Mouse (Mus musculus) liver, embryonic 12.5 days (tissue): ENCODE measurements around the gene Nudt1. TPM values are rescaled to one million over a fixed set of nuclear protein-coding genes. Genes with fewer than 3 reads are reported as not detected.
A peak's percentile ranks its signal among the peaks of the same experiment; 100 is the strongest.

Source experiments
- ATAC-seq: fragments of 200-750 bp; cut with Nextera tagmentation; 2 replicates; pipeline ENCODE4 v1.8.0; 2017; ENCODE audit warnings: moderate number of reproducible peaks, mild to moderate bottlenecking, moderate library complexity
- H3K27ac ChIP-seq: fragments of 300-500 bp; sonication (generic); 2 replicates; pipeline ENCODE4 v1.5.1; 2016; ENCODE audit warnings: mild to moderate bottlenecking
- H3K27me3 ChIP-seq: fragments of 300-500 bp; sonication (generic); replicated peaks from 2 replicates; pipeline ENCODE4 v1.6.1; 2016; ENCODE audit warnings: mild to moderate bottlenecking, moderate library complexity
- H3K36me3 ChIP-seq: fragments of 300-500 bp; sonication (generic); 2 replicates; pipeline ENCODE4 v1.6.1; 2016; ENCODE audit warnings: mild to moderate bottlenecking, moderate library complexity
- H3K4me1 ChIP-seq: fragments of 300-500 bp; sonication (generic); 2 replicates; pipeline ENCODE4 v1.6.1; 2016
- H3K4me2 ChIP-seq: fragments of 300-500 bp; sonication (generic); 2 replicates; pipeline ENCODE4 v1.6.1; 2016; ENCODE audit warnings: mild to moderate bottlenecking, moderate library complexity
- H3K4me3 ChIP-seq: fragments of 300-500 bp; sonication (generic); 2 replicates; pipeline ENCODE4 v1.5.1; 2016; ENCODE audit warnings: mild to moderate bottlenecking, moderate library complexity
- H3K9ac ChIP-seq: fragments of 300-500 bp; sonication (generic); 2 replicates; pipeline ENCODE4 v1.6.1; 2016; ENCODE audit warnings: mild to moderate bottlenecking, moderate library complexity
- H3K9me3 ChIP-seq: fragments of 300-500 bp; sonication (generic); replicated peaks from 2 replicates; pipeline ENCODE4 v1.6.1; 2016; ENCODE audit warnings: mild to moderate bottlenecking, moderate library complexity
- WGBS: fragments of 180-500 bp; shearing (Covaris S2); methylation state at CpG from one replicate; pipeline ENCODE4 v1.1.7; 2016; ENCODE audit not compliant: insufficient replicate concordance; 5-methylcytosine and 5-hydroxymethylcytosine counted together
- polyA plus RNA-seq: library from polyadenylated mRNA; unstranded; fragments of >200 nt; fragmentation: Nextera tagmentation; extraction: Ambion mirVana; gene quantifications from 2 replicates; pipeline ENCODE4 v1.2.1, GENCODE M21; 2016

The Nudt1 gene
- polyA plus RNA-seq, 1 experiment from 2014 or later = 36.3 TPM

DNA sequence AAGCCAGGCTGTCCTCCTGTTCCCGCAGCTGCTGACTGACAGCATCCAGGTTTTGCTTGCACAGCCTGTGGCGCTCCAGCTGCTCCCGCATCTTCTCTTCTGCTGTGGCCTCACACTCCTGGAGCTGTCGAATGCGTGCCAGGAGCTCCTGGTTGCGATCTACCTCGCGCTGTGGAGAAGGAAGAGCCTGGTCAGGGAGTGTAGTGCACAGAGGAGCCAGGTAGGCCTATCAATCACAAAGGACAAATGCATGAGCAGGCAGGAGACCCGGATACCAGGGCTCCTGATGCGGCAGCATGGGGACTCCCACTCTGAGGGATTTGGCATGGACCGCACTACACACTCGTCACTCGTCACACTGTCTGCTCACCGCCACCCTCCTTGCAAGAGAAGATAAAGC, 13.9 kb upstream of the Nudt1 start:
- Histone ChIP-seq H3K9me3 (no peaks in the 10 kb centered on the region), H3K27me3 (no peaks in the 10 kb centered on the region), H3K9ac (no peak overlapping the region), H3K4me3 (no peak overlapping the region), H3K4me2 (no peak overlapping the region), H3K27ac (no peak overlapping the region), H3K4me1 (no peaks in the 10 kb centered on the region), H3K36me3 (peaks cover 99% of the 10 kb centered on the region)
- ATAC-seq = no peak
- 87% methylated on average over 14 of the region's 14 CpGs for WGBS

- Histone ChIP-seq H3K9ac (no peak overlapping the region), H3K4me2 (no peak overlapping the region), H3K4me3 (no peak overlapping the region), H3K36me3 (peaks cover 36% of the 10 kb centered on the region), H3K9me3 (no peaks in the 10 kb centered on the region), H3K4me1 (peaks cover 40% of the 10 kb centered on the region), H3K27ac (no peak overlapping the region), H3K27me3 (no peaks in the 10 kb centered on the region)
- 76% methylated on average over 3 of the region's 3 CpGs for WGBS
- ATAC-seq = no peak
These were observed 4.7 kb upstream of the Nudt1 start for GRCm38 (mm10) chr5:140316716-140317115.

- peak overlapping the region; percentile 98 for H3K4me3 ChIP-seq
- H3K36me3 ChIP-seq = peaks cover 13% of the 10 kb centered on the region
- no peaks in the 10 kb centered on the region for H3K27me3 ChIP-seq
- H3K4me2 ChIP-seq = peak overlapping the region; percentile 83
- H3K9ac ChIP-seq = peak overlapping the region; percentile 99
- peak; percentile 25 for ATAC-seq
- peaks cover 52% of the 10 kb centered on the region for H3K4me1 ChIP-seq
- 1% methylated on average over 17 of the region's 17 CpGs for WGBS
- no peaks in the 10 kb centered on the region for H3K9me3 ChIP-seq
- H3K27ac ChIP-seq = peak overlapping the region; percentile 87
These were observed 510 bp downstream of the Nudt1 start for GRCm38 (mm10) chr5:140321756-140322575.

DNA sequence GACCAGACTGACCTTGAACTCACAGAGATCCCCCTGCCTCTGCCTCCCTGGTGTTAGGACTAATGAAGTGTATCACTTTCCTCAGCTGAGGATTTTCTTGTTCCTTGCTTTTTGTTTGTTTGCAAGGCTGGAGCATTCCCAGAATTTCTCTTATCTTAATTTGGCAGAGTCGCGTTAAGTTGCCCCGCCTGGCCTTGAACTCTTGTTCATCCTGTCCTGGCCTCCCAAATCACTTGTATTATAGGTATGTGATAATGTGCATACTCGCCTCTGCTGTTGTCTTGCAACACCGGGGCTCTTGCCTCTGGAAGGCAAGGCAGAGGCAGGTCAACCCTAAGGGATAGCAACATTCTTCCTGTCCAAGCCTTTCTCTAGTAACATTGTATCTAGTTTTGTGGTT, 2.6 kb downstream of the Nudt1 start:
- Histone ChIP-seq H3K4me1 (peaks cover 38% of the 10 kb centered on the region), H3K27ac (peak overlapping the region; percentile 15; the same call in 1 of the 2 replicates), H3K27me3 (no peaks in the 10 kb centered on the region), H3K4me3 (no peak overlapping the region), H3K4me2 (peak overlapping the region; percentile 27), H3K36me3 (peaks cover 34% of the 10 kb centered on the region), H3K9me3 (no peaks in the 10 kb centered on the region), H3K9ac (0 out of 2 replicates have a peak overlapping the region, but pooled peaks have one; percentile 1)
- 42% methylated on average over 5 of the region's 5 CpGs for WGBS
- ATAC-seq = no peak

DNA sequence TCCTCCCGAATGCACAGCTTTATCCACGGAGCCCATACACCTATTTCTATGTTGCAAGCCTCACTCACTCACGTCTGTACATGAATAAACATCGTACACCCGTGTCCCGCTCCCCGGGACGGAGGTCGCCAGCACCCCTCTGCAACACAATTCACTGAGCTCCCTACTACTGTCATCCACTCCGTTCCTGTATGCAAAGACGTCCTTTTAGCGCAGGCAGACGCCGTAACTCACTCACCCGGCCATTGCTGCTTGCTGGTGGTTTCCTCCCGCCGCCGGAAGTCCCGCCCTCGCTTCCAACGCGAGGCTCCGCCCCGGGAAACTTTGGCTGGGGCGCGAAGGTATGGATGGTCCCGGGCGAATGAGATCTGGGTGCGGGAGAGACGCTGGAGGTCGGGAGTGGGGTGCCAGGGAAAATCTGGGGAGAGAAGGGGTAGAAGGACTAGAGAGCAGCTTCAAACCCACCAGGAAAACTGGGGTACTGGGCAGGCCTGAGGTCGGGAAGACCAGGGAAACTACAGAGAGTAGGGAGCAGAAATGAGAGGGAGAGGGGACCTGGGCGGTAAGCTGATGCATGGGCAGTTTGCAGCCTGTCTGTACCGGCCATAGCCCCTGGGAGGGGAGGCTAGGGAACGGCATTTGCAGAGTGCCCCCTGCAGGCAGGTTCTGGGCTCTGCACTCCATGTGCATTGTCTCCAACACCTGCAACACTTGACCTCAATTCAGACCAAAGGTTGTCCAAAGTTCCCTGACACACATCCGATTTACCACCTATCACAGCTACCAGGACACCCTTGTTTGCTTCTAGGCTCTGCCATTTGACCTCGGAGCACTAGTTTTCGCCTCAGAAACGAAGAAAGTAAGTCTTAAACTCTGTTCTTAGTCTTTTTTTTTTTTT, 10.4 kb downstream of the Nudt1 start, which contains the start of gene Mrm2:
Gene Mrm2 (minus strand): TSS at position 284 of the 898 bp plus-strand sequence.
- peak within 1 kb of the TSS; percentile 91 for H3K27ac ChIP-seq
- H3K36me3 ChIP-seq = peaks cover 50% of the 10 kb centered on the region
- peak within 1 kb of the TSS; percentile 80 for H3K9ac ChIP-seq
- no peaks in the 10 kb centered on the region for H3K27me3 ChIP-seq
- peak within 1 kb of the TSS; percentile 72 for H3K4me3 ChIP-seq
- peaks cover 28% of the 10 kb centered on the region for H3K4me1 ChIP-seq
- no peaks in the 10 kb centered on the region for H3K9me3 ChIP-seq
- whole genome bisulfite sequencing = under 1% methylated on average over 39 of the region's 39 CpGs
- ATAC-seq = peak; percentile 86
- peak within 1 kb of the TSS; percentile 87 for H3K4me2 ChIP-seq

DNA sequence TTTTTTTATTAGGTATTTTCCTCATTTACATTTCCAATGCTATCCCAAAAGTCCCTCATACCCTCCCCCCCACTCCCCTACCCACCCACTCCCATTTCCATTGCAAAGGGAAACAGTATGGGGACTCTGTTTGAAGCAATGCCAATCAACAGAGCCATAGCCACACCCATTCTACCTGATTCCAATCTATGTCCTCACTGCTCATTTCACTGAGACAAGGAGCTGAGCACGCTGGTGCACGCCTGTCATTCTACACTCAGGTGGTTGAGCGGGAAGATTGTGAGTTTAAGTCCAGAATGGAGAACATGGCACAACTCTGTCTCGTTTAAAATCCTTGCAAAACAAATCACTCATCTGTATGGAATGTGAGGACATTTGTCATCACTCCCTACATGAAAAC, 11.1 kb downstream of the Nudt1 start:
- Histone ChIP-seq H3K9me3 (no peaks in the 10 kb centered on the region), H3K4me2 (peak overlapping the region; percentile 87), H3K9ac (peak overlapping the region; percentile 80), H3K27me3 (no peaks in the 10 kb centered on the region), H3K36me3 (peaks cover 50% of the 10 kb centered on the region), H3K4me1 (peaks cover 28% of the 10 kb centered on the region), H3K27ac (peak overlapping the region; percentile 91), H3K4me3 (peak overlapping the region; percentile 72; the same call in 1 of the 2 replicates)
- ATAC-seq = peak; percentile 58
- 41% methylated on average over 4 of the region's 4 CpGs for WGBS

DNA sequence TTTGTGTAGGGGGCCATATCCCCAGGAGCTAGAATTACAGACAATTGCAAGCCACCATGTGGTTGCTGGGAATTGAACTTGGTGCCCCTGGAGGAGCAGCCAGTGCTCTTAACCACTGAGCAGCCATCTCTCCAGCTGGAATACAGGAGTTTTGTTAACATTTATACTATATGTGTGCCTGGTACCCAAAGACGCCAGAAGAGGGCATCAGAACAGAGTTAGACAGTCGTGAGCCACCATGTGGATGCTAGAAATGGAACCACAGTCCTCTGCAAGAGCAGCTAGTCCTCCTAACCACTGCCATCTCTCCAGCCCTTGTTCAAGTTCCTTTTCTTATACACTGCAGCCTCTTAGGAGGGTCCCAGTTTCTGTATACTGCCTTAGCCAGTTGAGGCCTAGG, 12.2 kb downstream of the Nudt1 start:
- no peak for ATAC-seq
- H3K9me3 ChIP-seq = 0 out of 2 replicates have a peak, but pooled peaks cover 2% of the 10 kb centered on the region
- no peak overlapping the region for H3K4me2 ChIP-seq
- no peak overlapping the region for H3K27ac ChIP-seq
- no peak overlapping the region for H3K9ac ChIP-seq
- no peak overlapping the region for H3K4me3 ChIP-seq
- 15% methylated on average over 2 of the region's 2 CpGs for WGBS
- no peaks in the 10 kb centered on the region for H3K27me3 ChIP-seq
- peaks cover 50% of the 10 kb centered on the region for H3K36me3 ChIP-seq
- peaks cover 28% of the 10 kb centered on the region for H3K4me1 ChIP-seq

DNA sequence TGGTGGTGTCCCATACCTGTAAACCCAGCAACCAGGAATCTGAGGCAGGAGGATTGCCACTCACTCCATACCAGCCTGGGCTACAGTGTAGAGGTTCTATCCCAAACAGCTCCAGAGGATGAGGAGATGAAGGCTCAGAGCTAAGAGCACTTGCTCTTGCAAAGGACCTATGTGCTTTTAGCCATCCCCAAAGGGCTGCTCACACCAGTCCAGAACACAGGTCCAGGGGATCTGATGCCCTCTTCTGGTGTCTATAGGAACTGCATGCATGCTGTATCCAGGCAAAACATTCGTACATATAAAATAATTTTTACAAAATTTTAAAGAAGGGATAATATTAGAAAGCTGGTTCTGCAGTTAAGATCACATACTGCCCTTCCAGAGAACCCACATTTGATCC, 15.2 kb downstream of the Nudt1 start:
- no peak overlapping the region for H3K27ac ChIP-seq
- no peak overlapping the region for H3K9ac ChIP-seq
- H3K4me2 ChIP-seq = no peak overlapping the region
- H3K4me1 ChIP-seq = peaks cover 12% of the 10 kb centered on the region
- ATAC-seq = no peak
- H3K9me3 ChIP-seq = 0 out of 2 replicates have a peak, but pooled peaks cover 3% of the 10 kb centered on the region
- H3K36me3 ChIP-seq = peaks cover 58% of the 10 kb centered on the region
- H3K4me3 ChIP-seq = no peak overlapping the region
- 68% methylated on average over 1 of the region's 1 CpGs for WGBS
- H3K27me3 ChIP-seq = no peaks in the 10 kb centered on the region

DNA sequence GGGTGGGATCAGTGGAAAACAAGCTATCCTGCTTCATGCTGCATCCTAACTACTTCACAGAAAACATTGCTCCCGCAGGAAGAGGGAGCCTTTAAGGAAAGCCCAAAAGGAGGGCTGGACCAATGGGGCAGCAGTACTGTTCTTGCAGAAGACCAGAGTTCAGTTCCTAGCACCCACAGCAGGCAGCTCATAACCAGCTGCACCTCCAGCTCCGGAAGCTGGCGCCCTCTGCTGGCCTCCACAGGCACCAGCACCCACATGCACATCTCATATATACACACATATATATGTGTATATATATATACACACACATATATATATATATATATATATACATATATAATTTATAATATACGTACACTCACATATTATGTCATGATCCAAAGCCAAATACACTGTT, 17.3 kb downstream of the Nudt1 start:
- H3K9me3 ChIP-seq = 0 out of 2 replicates have a peak, but pooled peaks cover 3% of the 10 kb centered on the region
- no peaks in the 10 kb centered on the region for H3K4me1 ChIP-seq
- H3K36me3 ChIP-seq = peaks cover 75% of the 10 kb centered on the region
- H3K4me3 ChIP-seq = no peak overlapping the region
- H3K27ac ChIP-seq = no peak overlapping the region
- no peak overlapping the region for H3K9ac ChIP-seq
- ATAC-seq = no peak
- 80% methylated on average over 4 of the region's 4 CpGs for WGBS
- H3K4me2 ChIP-seq = no peak overlapping the region
- no peaks in the 10 kb centered on the region for H3K27me3 ChIP-seq

GRCm38 (mm10) chr5:140339836-140340235, 18.4 kb downstream of the Nudt1 start:
- H3K4me3 ChIP-seq = no peak overlapping the region
- H3K9ac ChIP-seq = no peak overlapping the region
- WGBS = 72% methylated on average over 3 of the region's 3 CpGs
- H3K4me1 ChIP-seq = no peaks in the 10 kb centered on the region
- H3K27ac ChIP-seq = no peak overlapping the region
- no peaks in the 10 kb centered on the region for H3K27me3 ChIP-seq
- 0 out of 2 replicates have a peak, but pooled peaks cover 3% of the 10 kb centered on the region for H3K9me3 ChIP-seq
- H3K4me2 ChIP-seq = no peak overlapping the region
- ATAC-seq = no peak
- peaks cover 86% of the 10 kb centered on the region for H3K36me3 ChIP-seq

- Histone ChIP-seq H3K4me1 (no peaks in the 10 kb centered on the region), H3K36me3 (peaks cover 90% of the 10 kb centered on the region), H3K27me3 (no peaks in the 10 kb centered on the region)
These were observed 21.4 kb downstream of the Nudt1 start for GRCm38 (mm10) chr5:140342880-140343279.

More at GRCm38 (mm10) chr5:140342880-140343279, 21.4 kb downstream of the Nudt1 start:
- Histone ChIP-seq H3K27ac (no peak overlapping the region), H3K4me2 (no peak overlapping the region), H3K4me3 (no peak overlapping the region), H3K9ac (no peak overlapping the region), H3K9me3 (0 out of 2 replicates have a peak, but pooled peaks cover 3% of the 10 kb centered on the region)
- 81% methylated on average over 4 of the region's 4 CpGs for WGBS
- no peak for ATAC-seq
